Mouse (Mus musculus) adrenal gland, postnatal 36 days (tissue): Measurements from ENCODE around the gene Dock7. TPM values are rescaled to one million over a fixed set of nuclear protein-coding genes. Genes with fewer than 3 reads are reported as not detected.

Experiments
- DNase-seq, 2 experiments: peaks; one replicate each; pipeline ENCODE4 v3.0.0; 2021; ENCODE audit warnings: mixed read lengths in 1 of 2
- total RNA-seq, 2 experiments: library from RNA; stranded (reverse); gene quantifications; 2 replicates each; pipeline ENCODE4 v1.2.3; 2021

Dock7 gene
- total RNA-seq, 2 experiments from 2014 or later, result 37.3 to 67.4 TPM

DNA sequence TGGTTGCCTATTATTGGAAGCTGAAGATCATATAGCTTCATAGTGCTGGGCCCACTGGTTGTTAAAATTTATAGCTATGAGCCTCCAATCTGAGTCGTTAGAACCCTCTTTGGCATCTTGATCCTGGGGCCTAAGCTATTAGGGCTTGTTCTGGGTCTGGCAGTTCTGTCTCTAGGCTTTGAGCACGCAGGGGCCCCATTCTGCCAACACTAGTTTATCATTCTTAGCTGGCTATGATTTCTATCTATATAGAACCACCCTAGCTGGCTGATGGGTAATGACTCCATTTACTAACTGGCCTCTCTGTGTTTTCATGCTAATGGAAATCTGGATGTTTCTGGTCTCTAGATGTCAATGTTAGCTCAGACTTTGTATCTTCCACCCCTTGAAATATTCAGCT is 203.0 kb downstream of the Dock7 start:
- no peak for DNase-seq

DNA sequence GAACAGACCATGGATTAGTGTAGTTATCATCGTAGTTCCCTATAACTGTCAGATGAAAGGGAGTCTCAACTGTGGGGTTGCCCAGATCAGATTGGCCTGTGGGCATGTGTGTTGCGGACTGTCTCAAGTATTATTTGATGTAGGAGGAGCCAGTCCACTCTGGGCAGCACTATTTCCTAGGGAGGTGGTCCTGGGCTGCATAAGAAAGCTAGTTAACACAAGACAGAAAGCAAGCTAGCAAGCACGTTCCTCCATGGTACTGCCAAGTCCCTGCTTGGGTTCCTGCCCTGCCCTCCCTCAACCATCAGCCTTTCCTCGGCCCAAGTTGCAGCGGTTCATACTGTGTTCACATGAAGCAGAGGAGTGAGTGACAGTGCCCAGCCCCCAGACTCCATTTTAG is 210.5 kb downstream of the Dock7 start:
- no peak for DNase-seq

DNA sequence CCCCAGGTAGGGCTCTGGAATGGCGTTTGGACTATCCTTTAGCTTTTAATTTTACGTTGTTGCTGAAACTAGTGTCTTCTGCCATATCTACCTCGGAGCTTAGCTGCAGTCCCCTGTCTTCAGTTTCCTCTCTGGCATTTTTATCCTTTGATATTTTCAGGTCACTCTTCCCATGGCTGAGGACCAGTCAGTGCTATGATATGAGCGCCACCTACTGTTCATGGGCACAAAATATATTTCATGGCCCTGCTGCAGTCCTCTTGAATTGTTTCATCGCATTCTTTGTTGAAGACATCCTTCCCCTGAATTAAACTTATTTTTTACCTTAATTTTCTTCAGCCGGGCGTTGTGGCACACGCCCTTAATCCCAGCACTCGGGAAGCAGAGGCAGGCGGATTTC is 233.6 kb downstream of the Dock7 start:
- DNase-seq, result peak; percentile 21 to 55

Other genes starting within 250 kb of the Dock7 start
- gene Usp1, start 197.1 kb downstream of the Dock7 start, total RNA-seq, result 10 to 100 TPM; 31.9 to 35.5 TPM
- gene Angptl3, start 90.0 kb downstream of the Dock7 start, total RNA-seq, result under 1 TPM in 1 of 2 experiments, not detected in 1; 0.43 TPM
- 10 to 100 TPM; 11.2 to 17.6 TPM for gene Atg4c, start 73.0 kb upstream of the Dock7 start, total RNA-seq
- gene Gm12689, start 175.0 kb upstream of the Dock7 start, total RNA-seq, result under 1 TPM in 1 of 2 experiments, not detected in 1; 0.30 TPM